Mouse (Mus musculus) liver, embryonic 12.5 days (tissue): ENCODE data around the gene Rbm20. TPM values are rescaled to one million over a fixed set of nuclear protein-coding genes. Genes with fewer than 3 reads are reported as not detected.

Experiments used
- ATAC-seq: fragments of 200-750 bp; cut with Nextera tagmentation; 2 replicates; pipeline ENCODE4 v1.8.0; 2017; ENCODE audit warnings: moderate number of reproducible peaks, mild to moderate bottlenecking, moderate library complexity
- H3K27ac ChIP-seq: fragments of 300-500 bp; sonication (generic); 2 replicates; pipeline ENCODE4 v1.5.1; 2016; ENCODE audit warnings: mild to moderate bottlenecking
- H3K27me3 ChIP-seq: fragments of 300-500 bp; sonication (generic); replicated peaks from 2 replicates; pipeline ENCODE4 v1.6.1; 2016; ENCODE audit warnings: mild to moderate bottlenecking, moderate library complexity
- H3K36me3 ChIP-seq: fragments of 300-500 bp; sonication (generic); 2 replicates; pipeline ENCODE4 v1.6.1; 2016; ENCODE audit warnings: mild to moderate bottlenecking, moderate library complexity
- H3K4me1 ChIP-seq: fragments of 300-500 bp; sonication (generic); 2 replicates; pipeline ENCODE4 v1.6.1; 2016
- H3K4me2 ChIP-seq: fragments of 300-500 bp; sonication (generic); 2 replicates; pipeline ENCODE4 v1.6.1; 2016; ENCODE audit warnings: mild to moderate bottlenecking, moderate library complexity
- H3K4me3 ChIP-seq: fragments of 300-500 bp; sonication (generic); 2 replicates; pipeline ENCODE4 v1.5.1; 2016; ENCODE audit warnings: mild to moderate bottlenecking, moderate library complexity
- H3K9ac ChIP-seq: fragments of 300-500 bp; sonication (generic); 2 replicates; pipeline ENCODE4 v1.6.1; 2016; ENCODE audit warnings: mild to moderate bottlenecking, moderate library complexity
- H3K9me3 ChIP-seq: fragments of 300-500 bp; sonication (generic); replicated peaks from 2 replicates; pipeline ENCODE4 v1.6.1; 2016; ENCODE audit warnings: mild to moderate bottlenecking, moderate library complexity
- WGBS: fragments of 180-500 bp; shearing (Covaris S2); methylation state at CpG from one replicate; pipeline ENCODE4 v1.1.7; 2016; ENCODE audit not compliant: insufficient replicate concordance; 5-methylcytosine and 5-hydroxymethylcytosine counted together
- polyA plus RNA-seq: library from polyadenylated mRNA; unstranded; fragments of >200 nt; fragmentation: Nextera tagmentation; extraction: Ambion mirVana; gene quantifications from 2 replicates; pipeline ENCODE4 v1.2.1, GENCODE M21; 2016

The Rbm20 gene
- polyA plus RNA-seq, 1 experiment from 2014 or later, result 0.18 TPM

- Histone ChIP-seq H3K36me3 (no peaks in the 10 kb centered on the region), H3K27me3 (peaks cover 91% of the 10 kb centered on the region), H3K9me3 (no peaks in the 10 kb centered on the region), H3K4me1 (peaks cover 11% of the 10 kb centered on the region; the same call in 1 of the 2 replicates), H3K4me3 (no peak overlapping the region), H3K9ac (no peak overlapping the region), H3K4me2 (no peak overlapping the region), H3K27ac (no peak overlapping the region)
- no peak for ATAC-seq
- 24% methylated on average over 9 of the region's 9 CpGs for WGBS
Observed at GRCm38 (mm10) chr19:53674131-53674925, 2.8 kb upstream of the Rbm20 start.

GRCm38 (mm10) chr19:53676228-53676627, 878 bp upstream of the Rbm20 start:
- Histone ChIP-seq H3K4me3 (peak overlapping the region; percentile 51), H3K9ac (no peak overlapping the region), H3K4me2 (peak overlapping the region; percentile 80), H3K27ac (no peak overlapping the region), H3K36me3 (no peaks in the 10 kb centered on the region), H3K9me3 (no peaks in the 10 kb centered on the region), H3K4me1 (peaks cover 11% of the 10 kb centered on the region; the same call in 1 of the 2 replicates), H3K27me3 (peaks cover 86% of the 10 kb centered on the region)
- 2% methylated on average over 26 of the region's 26 CpGs for WGBS
- ATAC-seq, result no peak

- Histone ChIP-seq H3K9me3 (no peaks in the 10 kb centered on the region), H3K27ac (no peak overlapping the region), H3K4me2 (no peak overlapping the region), H3K9ac (no peak overlapping the region), H3K4me3 (no peak overlapping the region), H3K4me1 (peaks cover 11% of the 10 kb centered on the region; the same call in 1 of the 2 replicates), H3K27me3 (peaks cover 87% of the 10 kb centered on the region), H3K36me3 (no peaks in the 10 kb centered on the region)
- ATAC-seq, result no peak
- WGBS, result 86% methylated on average over 9 of the region's 9 CpGs
Observed at GRCm38 (mm10) chr19:53679194-53679593, 2.1 kb downstream of the Rbm20 start.

GRCm38 (mm10) chr19:53679981-53680380, 2.9 kb downstream of the Rbm20 start:
- H3K4me3 ChIP-seq, result no peak overlapping the region
- 62% methylated on average over 7 of the region's 7 CpGs for WGBS
- no peaks in the 10 kb centered on the region for H3K9me3 ChIP-seq
- peaks cover 83% of the 10 kb centered on the region for H3K27me3 ChIP-seq
- H3K9ac ChIP-seq, result no peak overlapping the region
- no peak for ATAC-seq
- no peak overlapping the region for H3K27ac ChIP-seq
- peaks cover 11% of the 10 kb centered on the region; the same call in 1 of the 2 replicates for H3K4me1 ChIP-seq
- H3K36me3 ChIP-seq, result no peaks in the 10 kb centered on the region
- H3K4me2 ChIP-seq, result no peak overlapping the region

GRCm38 (mm10) chr19:53682427-53682826, 5.3 kb downstream of the Rbm20 start:
- no peak overlapping the region for H3K4me2 ChIP-seq
- ATAC-seq, result no peak
- H3K9me3 ChIP-seq, result no peaks in the 10 kb centered on the region
- no peak overlapping the region for H3K9ac ChIP-seq
- 51% methylated on average over 8 of the region's 8 CpGs for WGBS
- H3K27ac ChIP-seq, result no peak overlapping the region
- H3K36me3 ChIP-seq, result no peaks in the 10 kb centered on the region
- no peak overlapping the region for H3K4me3 ChIP-seq
- H3K4me1 ChIP-seq, result peaks cover 1% of the 10 kb centered on the region; the same call in 1 of the 2 replicates
- peaks cover 58% of the 10 kb centered on the region for H3K27me3 ChIP-seq

GRCm38 (mm10) chr19:53687592-53687991, 10.5 kb downstream of the Rbm20 start:
- WGBS, result 69% methylated on average over 5 of the region's 5 CpGs
- no peaks in the 10 kb centered on the region for H3K9me3 ChIP-seq

GRCm38 (mm10) chr19:53690816-53691215, 13.7 kb downstream of the Rbm20 start:
- Histone ChIP-seq H3K9me3 (no peaks in the 10 kb centered on the region), H3K4me3 (no peak overlapping the region), H3K27ac (no peak overlapping the region), H3K36me3 (no peaks in the 10 kb centered on the region), H3K27me3 (no peaks in the 10 kb centered on the region; the same call in 1 of the 2 replicates), H3K9ac (no peak overlapping the region), H3K4me2 (no peak overlapping the region), H3K4me1 (no peaks in the 10 kb centered on the region)
- ATAC-seq, result no peak
- WGBS, result 64% methylated on average over 10 of the region's 10 CpGs

More at GRCm38 (mm10) chr19:53687592-53687991, 10.5 kb downstream of the Rbm20 start:
- Histone ChIP-seq H3K4me3 (no peak overlapping the region), H3K4me2 (no peak overlapping the region), H3K27ac (no peak overlapping the region), H3K27me3 (peaks cover 20% of the 10 kb centered on the region), H3K4me1 (no peaks in the 10 kb centered on the region), H3K36me3 (no peaks in the 10 kb centered on the region), H3K9ac (no peak overlapping the region)
- ATAC-seq, result no peak

GRCm38 (mm10) chr19:53694020-53694419, 16.9 kb downstream of the Rbm20 start:
- Histone ChIP-seq H3K4me1 (no peaks in the 10 kb centered on the region), H3K27ac (no peak overlapping the region), H3K4me2 (no peak overlapping the region), H3K36me3 (no peaks in the 10 kb centered on the region), H3K27me3 (no peaks in the 10 kb centered on the region; the same call in 1 of the 2 replicates), H3K9ac (no peak overlapping the region), H3K9me3 (no peaks in the 10 kb centered on the region), H3K4me3 (no peak overlapping the region)
- ATAC-seq, result no peak
- WGBS, result 32% methylated on average over 1 of the region's 1 CpGs

- Histone ChIP-seq H3K4me1 (no peaks in the 10 kb centered on the region), H3K27me3 (no peaks in the 10 kb centered on the region; the same call in 1 of the 2 replicates), H3K9ac (no peak overlapping the region), H3K36me3 (no peaks in the 10 kb centered on the region), H3K4me3 (no peak overlapping the region), H3K27ac (no peak overlapping the region), H3K4me2 (no peak overlapping the region), H3K9me3 (no peaks in the 10 kb centered on the region)
- no peak for ATAC-seq
- 63% methylated on average over 6 of the region's 6 CpGs for WGBS
Observed at GRCm38 (mm10) chr19:53696079-53696478, 19.0 kb downstream of the Rbm20 start.

GRCm38 (mm10) chr19:53696655-53697054, 19.5 kb downstream of the Rbm20 start:
- 71% methylated on average over 3 of the region's 3 CpGs for WGBS
- Histone ChIP-seq H3K27me3 (no peaks in the 10 kb centered on the region; the same call in 1 of the 2 replicates), H3K4me3 (no peak overlapping the region), H3K9ac (no peak overlapping the region), H3K4me2 (no peak overlapping the region), H3K36me3 (no peaks in the 10 kb centered on the region), H3K4me1 (no peaks in the 10 kb centered on the region), H3K27ac (no peak overlapping the region), H3K9me3 (no peaks in the 10 kb centered on the region)
- no peak for ATAC-seq

GRCm38 (mm10) chr19:53697376-53698126, 20.4 kb downstream of the Rbm20 start:
- Histone ChIP-seq H3K4me3 (no peak overlapping the region), H3K4me2 (no peak overlapping the region), H3K27me3 (no peaks in the 10 kb centered on the region; the same call in 1 of the 2 replicates), H3K9me3 (no peaks in the 10 kb centered on the region), H3K27ac (no peak overlapping the region), H3K36me3 (no peaks in the 10 kb centered on the region), H3K9ac (no peak overlapping the region), H3K4me1 (no peaks in the 10 kb centered on the region)
- 59% methylated on average over 24 of the region's 24 CpGs for WGBS
- ATAC-seq, result no peak

GRCm38 (mm10) chr19:53699671-53700070, 22.6 kb downstream of the Rbm20 start:
- 0 out of 2 replicates have a peak, but pooled peaks cover 6% of the 10 kb centered on the region for H3K27me3 ChIP-seq
- peaks cover 3% of the 10 kb centered on the region; the same call in 1 of the 2 replicates for H3K4me1 ChIP-seq
- H3K4me3 ChIP-seq, result no peak overlapping the region
- 29% methylated on average over 7 of the region's 7 CpGs for WGBS
- no peaks in the 10 kb centered on the region for H3K9me3 ChIP-seq
- H3K4me2 ChIP-seq, result no peak overlapping the region
- no peak overlapping the region for H3K27ac ChIP-seq
- no peak for ATAC-seq
- no peaks in the 10 kb centered on the region for H3K36me3 ChIP-seq
- no peak overlapping the region for H3K9ac ChIP-seq
